Mouse (Mus musculus): ENCODE data around the gene Chtf18. TPM values are rescaled to one million over a fixed set of nuclear protein-coding genes. Genes with fewer than 3 reads are reported as not detected.
"Not testable (repeated sequence)": the region's sequence is repeated elsewhere in the genome, so short reads cannot be mapped to it uniquely, and the experiment has no call there.

Chtf18 gene
- total and polyA plus RNA-seq, 3 experiments: 7.3 to 89.1 (median 26.2) TPM

DNA sequence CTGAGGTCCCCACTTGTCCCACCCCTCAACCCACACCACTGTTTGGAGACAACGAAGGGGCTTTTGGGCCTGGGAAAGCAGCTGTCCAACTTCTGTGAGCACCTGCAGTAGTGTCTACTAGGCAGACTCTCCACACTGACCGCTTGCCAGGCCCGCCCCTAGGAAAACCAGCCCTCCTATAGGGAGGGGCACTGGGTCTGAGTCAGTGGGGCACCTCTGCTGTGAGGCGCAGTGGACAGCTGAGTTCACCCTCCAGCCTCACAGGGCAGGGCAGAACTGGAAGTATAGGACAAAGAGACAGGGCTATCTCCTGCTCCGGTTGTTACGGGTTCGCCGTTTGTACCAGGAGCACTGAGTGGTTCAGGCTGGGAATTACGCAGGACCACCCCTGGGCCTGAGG, 27.0 kb upstream of the Chtf18 start, which contains the start of gene Msln:
Msln (minus strand) TSS at position 138 of the 400 bp plus-strand sequence.
- ATAC-seq (ENCODE audit: extremely low read depth, insufficient number of reproducible peaks, low FRiP score, poor library complexity, severe bottlenecking): no peak
- peaks cover 30% of the 10 kb centered on the region for H3K27me3 ChIP-seq (ENCODE audit: insufficient read depth, low read length)

DNA sequence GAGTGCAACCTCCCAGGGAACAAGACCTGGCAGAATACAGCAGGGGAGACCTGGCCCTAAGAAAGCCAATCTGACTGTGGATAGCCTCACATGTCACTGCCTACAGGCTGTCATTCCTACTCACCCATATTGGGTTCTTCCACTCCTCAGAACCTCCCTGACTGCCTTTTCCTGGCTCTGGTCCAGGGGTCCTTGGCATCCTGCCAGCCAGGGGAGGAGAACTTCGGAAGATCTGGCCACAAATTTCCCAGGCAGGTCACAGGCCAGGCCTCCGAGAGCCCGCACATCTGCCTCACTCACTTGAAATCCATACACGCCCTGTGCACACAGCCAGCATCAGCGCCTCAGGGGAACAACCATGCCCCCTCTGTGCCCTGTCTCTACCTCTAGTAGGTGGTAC, 24.2 kb upstream of the Chtf18 start:
- no peak for ATAC-seq (ENCODE audit: extremely low read depth, insufficient number of reproducible peaks, low FRiP score, poor library complexity, severe bottlenecking)
- H3K4me1 ChIP-seq (ENCODE audit: insufficient read depth, low read depth, low read length): no peaks in the 10 kb centered on the region
- TF ChIP-seq GATA2 (IDR thresholded peaks at IDR 0.05; ENCODE audit: borderline replicate concordance, low read depth, low read length): no peak
- TF ChIP-seq CTCF (IDR thresholded peaks at IDR 0.05; ENCODE audit: low read depth, low read length): no peak
- TF ChIP-seq POLR2AphosphoS5 (IDR thresholded peaks at IDR 0.05; ENCODE audit: insufficient replicate concordance, low read depth, low read length): no peak
- TF ChIP-seq GATA1 (IDR thresholded peaks at IDR 0.05; ENCODE audit: borderline replicate concordance, low read length): no peak
- TF ChIP-seq TAL1 (conservative IDR thresholded peaks at IDR 0.05; ENCODE audit: low read depth, low read length): no peak
- H3K9me3 ChIP-seq (replicated peaks): no peaks in the 10 kb centered on the region
- H3K4me3 ChIP-seq (ENCODE audit: low read depth, low read length): no peak overlapping the region
- no peaks in the 10 kb centered on the region for H3K36me3 ChIP-seq (replicated peaks)
- no peak for DNase-seq (ENCODE audit: low spot score)
- H3K27me3 ChIP-seq (ENCODE audit: insufficient read depth, low read length): peaks cover 31% of the 10 kb centered on the region

More for the DNA sequence above, 27.0 kb upstream of the Chtf18 start, which contains the start of gene Msln:
- Histone ChIP-seq H3K4me3 (ENCODE audit: low read depth, low read length) (no peak within 1 kb of the TSS), H3K36me3 (replicated peaks) (no peaks in the 10 kb centered on the region), H3K9me3 (replicated peaks) (no peaks in the 10 kb centered on the region), H3K4me1 (ENCODE audit: insufficient read depth, low read depth, low read length) (no peaks in the 10 kb centered on the region)
- no peak for TF ChIP-seq TAL1 (conservative IDR thresholded peaks at IDR 0.05; ENCODE audit: low read depth, low read length)
- TF ChIP-seq CTCF (IDR thresholded peaks at IDR 0.05; ENCODE audit: low read depth, low read length): no peak
- no peak for TF ChIP-seq GATA2 (IDR thresholded peaks at IDR 0.05; ENCODE audit: borderline replicate concordance, low read depth, low read length)
- no peak for DNase-seq (ENCODE audit: low spot score)

DNA sequence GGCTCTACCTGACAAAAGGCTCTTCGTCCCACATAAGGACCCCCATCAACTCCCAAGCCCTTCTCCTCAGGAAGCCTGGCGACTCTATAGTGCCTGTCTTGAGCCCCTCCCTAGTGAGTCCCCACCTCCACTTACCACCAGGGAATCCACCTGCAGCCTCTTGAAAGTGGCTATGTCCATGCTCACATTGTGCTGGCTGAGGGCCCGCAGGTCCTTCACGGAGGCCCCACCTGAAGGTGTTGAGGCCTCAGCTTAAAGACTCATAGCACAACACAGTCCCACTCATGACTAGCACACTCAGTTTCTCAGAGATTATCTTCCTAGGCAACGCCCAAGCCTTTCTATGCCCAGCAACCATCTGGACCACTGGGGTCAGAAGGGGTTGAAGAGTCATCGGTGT, 22.1 kb upstream of the Chtf18 start:
- peaks cover 36% of the 10 kb centered on the region for H3K27me3 ChIP-seq (ENCODE audit: insufficient read depth, low read length)
- no peaks in the 10 kb centered on the region for H3K36me3 ChIP-seq (replicated peaks)
- no peak for ATAC-seq (ENCODE audit: extremely low read depth, insufficient number of reproducible peaks, low FRiP score, poor library complexity, severe bottlenecking)

DNA sequence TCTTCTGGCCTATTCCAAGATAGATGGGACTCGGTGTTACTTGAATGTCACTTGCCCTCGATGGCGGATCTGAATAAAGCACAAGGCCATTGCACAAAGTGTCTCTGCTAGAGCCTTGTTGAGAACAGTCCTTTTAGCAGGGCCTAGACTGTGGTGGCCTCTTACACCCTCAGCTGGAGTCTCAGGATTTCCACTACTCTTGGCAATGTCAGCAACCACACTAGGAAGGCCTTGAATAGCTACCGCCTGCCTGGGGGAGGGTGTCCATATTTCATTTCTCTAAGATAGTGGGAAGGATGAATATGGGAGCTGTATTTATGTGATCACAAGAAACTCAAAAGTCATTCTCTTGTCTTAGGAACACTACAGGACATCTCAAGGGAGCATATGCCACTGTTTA, 21.0 kb upstream of the Chtf18 start:
- H3K27me3 ChIP-seq (ENCODE audit: insufficient read depth, low read length): peaks cover 37% of the 10 kb centered on the region
- H3K4me1 ChIP-seq (ENCODE audit: insufficient read depth, low read depth, low read length): no peaks in the 10 kb centered on the region
- H3K36me3 ChIP-seq (replicated peaks): no peaks in the 10 kb centered on the region
- no peak overlapping the region for H3K4me3 ChIP-seq (ENCODE audit: low read depth, low read length)
- no peak for TF ChIP-seq CTCF (IDR thresholded peaks at IDR 0.05; ENCODE audit: low read depth, low read length)
- TF ChIP-seq GATA1 (IDR thresholded peaks at IDR 0.05; ENCODE audit: borderline replicate concordance, low read length): no peak
- TF ChIP-seq POLR2AphosphoS5 (IDR thresholded peaks at IDR 0.05; ENCODE audit: insufficient replicate concordance, low read depth, low read length): no peak
- TF ChIP-seq TAL1 (conservative IDR thresholded peaks at IDR 0.05; ENCODE audit: low read depth, low read length): no peak
- no peak for TF ChIP-seq GATA2 (IDR thresholded peaks at IDR 0.05; ENCODE audit: borderline replicate concordance, low read depth, low read length)
- ATAC-seq (ENCODE audit: extremely low read depth, insufficient number of reproducible peaks, low FRiP score, poor library complexity, severe bottlenecking) (no peak), DNase-seq (ENCODE audit: low spot score) (no peak)
- no peaks in the 10 kb centered on the region for H3K9me3 ChIP-seq (replicated peaks)

More for the DNA sequence above, 22.1 kb upstream of the Chtf18 start:
- TF ChIP-seq TAL1 (conservative IDR thresholded peaks at IDR 0.05; ENCODE audit: low read depth, low read length) (no peak), GATA2 (IDR thresholded peaks at IDR 0.05; ENCODE audit: borderline replicate concordance, low read depth, low read length) (no peak), CTCF (IDR thresholded peaks at IDR 0.05; ENCODE audit: low read depth, low read length) (no peak), GATA1 (IDR thresholded peaks at IDR 0.05; ENCODE audit: borderline replicate concordance, low read length) (no peak), POLR2AphosphoS5 (IDR thresholded peaks at IDR 0.05; ENCODE audit: insufficient replicate concordance, low read depth, low read length) (no peak)
- Histone ChIP-seq H3K4me3 (ENCODE audit: low read depth, low read length) (no peak overlapping the region), H3K9me3 (replicated peaks) (no peaks in the 10 kb centered on the region), H3K4me1 (ENCODE audit: insufficient read depth, low read depth, low read length) (no peaks in the 10 kb centered on the region)
- DNase-seq (ENCODE audit: low spot score): no peak

DNA sequence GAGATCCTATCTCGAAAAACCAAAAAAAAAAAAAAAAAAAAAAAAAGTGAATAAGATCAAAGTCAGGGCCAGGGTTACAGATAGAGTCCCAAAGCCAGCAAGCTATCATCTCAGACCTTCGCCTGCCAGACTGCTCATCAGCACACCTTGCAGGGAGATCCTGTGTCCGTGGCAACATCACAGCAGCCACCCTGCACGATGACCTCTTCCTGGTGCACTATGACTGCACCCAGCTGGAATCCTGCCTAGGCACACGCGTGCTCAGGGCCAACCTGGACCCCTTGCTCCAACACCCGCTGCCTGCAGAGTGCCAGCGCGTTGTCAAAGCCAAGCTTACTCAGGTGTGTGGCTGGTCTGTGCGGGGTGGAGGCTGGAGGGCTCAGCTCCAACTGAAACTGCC, 17.1 kb upstream of the Chtf18 start:
- Histone ChIP-seq H3K36me3 (replicated peaks) (no peaks in the 10 kb centered on the region), H3K4me3 (ENCODE audit: low read depth, low read length) (no peak overlapping the region), H3K4me1 (ENCODE audit: insufficient read depth, low read depth, low read length) (no peaks in the 10 kb centered on the region), H3K9me3 (replicated peaks) (no peaks in the 10 kb centered on the region), H3K27me3 (ENCODE audit: insufficient read depth, low read length) (peaks cover 30% of the 10 kb centered on the region)
- TF ChIP-seq GATA2 (IDR thresholded peaks at IDR 0.05; ENCODE audit: borderline replicate concordance, low read depth, low read length): no peak
- no peak for TF ChIP-seq GATA1 (IDR thresholded peaks at IDR 0.05; ENCODE audit: borderline replicate concordance, low read length)
- no peak for TF ChIP-seq CTCF (IDR thresholded peaks at IDR 0.05; ENCODE audit: low read depth, low read length)
- no peak for TF ChIP-seq TAL1 (conservative IDR thresholded peaks at IDR 0.05; ENCODE audit: low read depth, low read length)
- no peak for TF ChIP-seq POLR2AphosphoS5 (IDR thresholded peaks at IDR 0.05; ENCODE audit: insufficient replicate concordance, low read depth, low read length)
- no peak for ATAC-seq (ENCODE audit: extremely low read depth, insufficient number of reproducible peaks, low FRiP score, poor library complexity, severe bottlenecking)
- DNase-seq (ENCODE audit: low spot score): no peak

DNA sequence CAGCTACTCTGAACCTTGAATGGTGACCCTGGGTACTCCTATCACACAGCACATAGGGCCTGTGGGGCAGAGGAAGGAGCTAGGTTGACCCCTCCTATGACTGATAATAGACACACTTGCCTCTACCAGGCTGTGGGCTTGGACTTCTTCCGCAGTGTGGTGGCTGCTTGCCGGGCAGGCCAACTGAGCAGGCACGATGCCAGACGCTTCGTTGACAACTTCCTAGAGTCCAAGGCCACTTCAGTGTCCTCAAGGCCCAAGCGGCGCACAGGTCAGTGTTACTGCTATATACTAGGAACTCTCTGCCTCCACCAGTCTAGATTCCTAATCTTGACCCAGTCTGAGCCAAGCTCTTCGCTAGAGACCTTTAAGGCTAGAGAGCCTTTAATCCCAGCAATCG, 16.6 kb upstream of the Chtf18 start:
- TF ChIP-seq CTCF (IDR thresholded peaks at IDR 0.05; ENCODE audit: low read depth, low read length): no peak
- no peak for TF ChIP-seq POLR2AphosphoS5 (IDR thresholded peaks at IDR 0.05; ENCODE audit: insufficient replicate concordance, low read depth, low read length)
- no peak for TF ChIP-seq TAL1 (conservative IDR thresholded peaks at IDR 0.05; ENCODE audit: low read depth, low read length)
- TF ChIP-seq GATA2 (IDR thresholded peaks at IDR 0.05; ENCODE audit: borderline replicate concordance, low read depth, low read length): no peak
- DNase-seq (ENCODE audit: low spot score) (no peak), ATAC-seq (ENCODE audit: extremely low read depth, insufficient number of reproducible peaks, low FRiP score, poor library complexity, severe bottlenecking) (no peak)
- no peaks in the 10 kb centered on the region for H3K4me1 ChIP-seq (ENCODE audit: insufficient read depth, low read depth, low read length)
- peaks cover 33% of the 10 kb centered on the region for H3K27me3 ChIP-seq (ENCODE audit: insufficient read depth, low read length)
- no peak overlapping the region for H3K4me3 ChIP-seq (ENCODE audit: low read depth, low read length)
- no peaks in the 10 kb centered on the region for H3K36me3 ChIP-seq (replicated peaks)
- no peaks in the 10 kb centered on the region for H3K9me3 ChIP-seq (replicated peaks)

DNA sequence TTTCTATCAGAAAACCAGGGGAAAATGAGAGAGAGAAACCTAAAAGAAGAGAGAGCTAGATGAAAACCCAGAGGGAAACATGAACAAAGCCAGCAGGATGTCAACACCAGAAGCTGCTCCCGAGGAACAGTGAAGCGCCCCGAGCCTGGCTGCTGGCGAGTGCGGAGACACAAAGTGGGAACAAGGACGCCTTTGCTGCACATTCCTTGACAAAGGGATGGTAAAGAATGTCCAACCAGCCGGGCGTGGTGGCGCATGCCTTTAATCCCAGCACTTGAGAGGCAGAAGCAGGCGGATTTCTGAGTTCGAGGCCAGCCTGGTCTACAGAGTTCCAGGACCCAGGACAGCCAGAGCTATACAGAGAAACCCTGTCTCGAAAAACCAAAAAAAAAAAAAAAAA, 14.3 kb upstream of the Chtf18 start:
- not testable (repeated sequence) for H3K4me3 ChIP-seq (ENCODE audit: low read depth, low read length); ATAC-seq (ENCODE audit: extremely low read depth, insufficient number of reproducible peaks, low FRiP score, poor library complexity, severe bottlenecking); DNase-seq (ENCODE audit: low spot score); H3K4me1 ChIP-seq (ENCODE audit: insufficient read depth, low read depth, low read length); H3K36me3 ChIP-seq (replicated peaks); H3K9me3 ChIP-seq (replicated peaks)
- H3K27me3 ChIP-seq (ENCODE audit: insufficient read depth, low read length): peaks cover 39% of the 10 kb centered on the region
